Mouse (Mus musculus) left cerebral cortex, postnatal 36 days (tissue): Measurements from ENCODE around the gene Fam174b. TPM values are rescaled to one million over a fixed set of nuclear protein-coding genes. Genes with fewer than 3 reads are reported as not detected.

Experiments used
- DNase-seq, 2 experiments: peaks; one replicate each; pipeline ENCODE4 v3.0.0; 2021 to 2022; ENCODE audit warnings: low spot score in 2 of 2, mixed read lengths in 1 of 2
- intact Hi-C: fragments of 180-260 bp; cut with DNase I; formaldehyde crosslinking; loops from one replicate; pipeline ENCODE4 v1.15.1; 2025
- microRNA-seq: library from miRNA; unstranded; fragments of <30 nt; microRNA quantifications from one replicate; pipeline ENCODE4 v1.2.0, GENCODE M21; 2022
- total RNA-seq, 2 experiments: library from RNA; stranded (reverse); gene quantifications; 2 replicates each; pipeline ENCODE4 v1.2.3; 2021

Gene Fam174b
- total RNA-seq, 2 experiments from 2014 or later = 36.0 to 36.1 TPM

GRCm38 (mm10) chr7:73792641-73793040, 52.5 kb downstream of the Fam174b start:
- DNase-seq = no peak
- intact Hi-C loops = no loop called here

- intact Hi-C loops = loop anchor here (5.0 kb wide), 1 partner anchor 152 kb away; no protein-coding TSS in a partner anchor
- no peak for DNase-seq
These were observed 69.2 kb downstream of the Fam174b start for GRCm38 (mm10) chr7:73809261-73809660.

- no peak for DNase-seq
- intact Hi-C loops = no loop called here
These were observed 71.3 kb downstream of the Fam174b start for GRCm38 (mm10) chr7:73811439-73811838.

GRCm38 (mm10) chr7:73812176-73812575, 72.1 kb downstream of the Fam174b start:
- DNase-seq = no peak
- intact Hi-C loops = no loop called here

- DNase-seq = no peak
- intact Hi-C loops = no loop called here
These were observed 73.8 kb downstream of the Fam174b start for GRCm38 (mm10) chr7:73813887-73814286.

- DNase-seq = no peak
- intact Hi-C loops = no loop called here
These were observed 74.4 kb downstream of the Fam174b start for GRCm38 (mm10) chr7:73814454-73814853.

- no peak for DNase-seq
- intact Hi-C loops = no loop called here
These were observed 76.3 kb downstream of the Fam174b start for GRCm38 (mm10) chr7:73816255-73816996.

GRCm38 (mm10) chr7:73819366-73819765, 79.3 kb downstream of the Fam174b start:
- intact Hi-C loops = no loop called here

More at GRCm38 (mm10) chr7:73819366-73819765, 79.3 kb downstream of the Fam174b start:
- DNase-seq = no peak

Small RNA genes lying within 50 kb of the gene (microRNA-seq; reads per million reads assigned to microRNA genes)
- gene Mir7234 = not detected

Other genes with a start within 250 kb of the Fam174b start
- 10 to 100 TPM; 35.8 to 59.8 TPM for gene Chd2, start 198.5 kb upstream of the Fam174b start, total RNA-seq